Mouse (Mus musculus): ENCODE data around the gene Yipf4.

DNA sequence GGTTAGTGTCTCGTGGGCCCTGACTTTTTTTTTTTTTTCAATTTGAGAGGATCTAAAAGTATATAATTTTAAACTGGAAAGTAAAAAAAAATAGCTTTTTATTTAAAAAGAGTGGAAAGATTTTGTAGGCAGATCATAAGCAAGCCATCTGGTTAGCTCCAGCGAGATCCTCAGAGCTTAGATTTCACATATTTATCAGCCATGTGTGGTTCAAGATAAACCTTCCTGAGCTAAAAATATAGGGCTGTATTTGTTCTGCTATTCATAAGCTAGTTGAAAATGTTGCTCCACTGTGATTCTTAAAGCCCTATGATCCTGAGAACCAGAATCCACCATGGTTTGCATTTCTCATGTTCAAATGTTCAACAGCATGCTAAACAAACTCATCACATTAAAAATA lies 18.6 kb downstream of the Yipf4 start:
- no peak for TF ChIP-seq POLR2A (IDR thresholded peaks at IDR 0.05; ENCODE audit: low read depth, low read length)
- no peak for TF ChIP-seq CTCF (IDR thresholded peaks at IDR 0.05; ENCODE audit: extremely low read depth, insufficient read length, insufficient replicate concordance, low read depth, low read length)
